Mouse (Mus musculus) testis, postnatal 10 days (tissue): Measurements from ENCODE around the gene Noct.

Experiments
- DNase-seq: peaks from one replicate; pipeline ENCODE4 v3.0.0; 2021; ENCODE audit warnings: low spot score

Noct gene

DNA sequence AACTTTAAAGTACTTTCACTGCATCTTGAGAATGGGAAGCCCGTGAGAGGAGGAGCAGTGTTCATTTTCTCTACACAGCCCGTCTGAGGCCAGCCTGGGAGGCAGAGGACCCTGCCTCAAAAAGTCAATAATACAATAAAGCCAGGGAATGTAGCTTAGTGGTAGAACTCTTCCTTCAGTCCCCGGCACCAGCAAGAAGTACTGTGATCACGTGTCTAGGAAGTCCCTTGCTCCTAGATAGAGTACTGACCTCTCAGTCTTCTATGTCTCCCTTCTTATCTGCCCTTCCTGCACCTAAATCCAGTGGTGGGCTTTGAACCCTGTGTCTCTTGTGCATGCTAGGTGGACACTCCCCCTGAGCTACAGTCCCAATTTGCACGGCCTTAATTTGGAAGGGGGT is 6.6 kb downstream of the Noct start:
- no peak for DNase-seq

DNA sequence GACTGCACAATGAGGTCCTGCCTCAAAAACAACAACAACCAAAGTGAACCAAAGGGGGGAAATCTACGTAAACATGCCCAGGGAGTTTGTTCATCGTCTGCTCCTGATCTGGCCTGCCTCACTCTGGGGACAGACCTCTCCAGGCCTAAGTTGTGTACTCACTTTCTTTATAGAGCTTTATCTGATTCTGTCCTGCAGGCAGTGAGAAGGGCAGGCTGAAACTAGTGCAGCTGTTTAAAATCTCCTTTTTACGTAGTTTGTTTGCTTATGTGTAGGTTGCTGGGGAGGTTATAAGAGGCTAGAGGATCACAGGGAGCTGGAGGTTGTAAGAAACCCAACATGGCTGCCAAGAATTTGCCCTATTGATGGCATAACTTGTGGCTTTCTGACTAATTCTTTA is 7.3 kb downstream of the Noct start:
- DNase-seq: no peak

DNA sequence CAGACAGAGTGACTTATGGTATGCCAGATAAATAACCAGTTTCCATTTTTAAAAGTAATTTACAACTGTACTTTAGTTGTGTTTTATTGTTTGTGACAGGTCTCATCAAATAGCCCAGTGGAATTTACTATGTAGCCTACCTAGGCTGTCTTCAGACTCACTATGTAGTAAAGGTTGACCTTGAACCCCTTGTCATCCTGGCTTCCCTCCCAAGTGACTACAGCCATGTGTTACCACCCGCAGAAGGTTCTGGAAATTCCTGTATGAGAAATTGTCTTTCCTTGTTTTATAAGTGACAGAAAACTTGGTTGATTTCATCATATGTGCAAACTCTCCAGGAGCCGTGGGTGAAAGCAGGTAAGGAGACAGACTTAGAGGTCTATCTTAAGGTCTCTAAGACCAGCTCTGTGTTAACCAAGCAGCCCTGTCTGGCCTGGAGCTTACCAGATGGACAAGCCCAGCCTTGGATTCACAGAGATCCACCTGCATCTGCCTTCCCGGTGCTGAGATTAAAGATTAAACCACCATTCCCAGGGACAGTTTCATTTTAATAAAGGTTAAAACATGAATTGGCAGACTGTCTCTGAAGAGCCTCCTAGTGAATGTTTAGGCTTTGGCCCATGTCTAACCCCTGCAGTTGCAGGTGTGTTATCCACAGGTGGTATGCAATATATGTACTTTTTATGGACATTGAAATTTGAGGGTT is 8.1 kb downstream of the Noct start:
- DNase-seq: no peak

DNA sequence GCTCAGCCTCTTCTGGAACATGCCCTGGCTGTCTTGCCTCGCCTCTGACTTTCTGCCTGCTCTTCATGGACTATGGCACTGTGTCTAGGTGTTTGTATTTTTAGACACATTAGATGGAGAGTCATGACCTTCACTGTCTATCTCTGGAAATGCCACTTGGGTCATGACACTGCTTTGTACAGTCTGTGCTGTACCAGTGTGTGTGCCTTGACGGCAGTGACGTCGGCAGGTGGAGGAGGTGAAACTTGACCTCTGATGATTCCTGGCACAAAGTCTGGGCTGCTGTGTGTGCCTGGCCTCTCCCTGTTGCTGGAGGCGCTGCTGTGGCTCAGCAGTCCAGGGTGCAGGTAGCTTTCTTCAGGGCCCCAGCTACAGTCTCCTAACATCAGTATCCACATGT is 9.2 kb downstream of the Noct start:
- peak; percentile 41 for DNase-seq

DNA sequence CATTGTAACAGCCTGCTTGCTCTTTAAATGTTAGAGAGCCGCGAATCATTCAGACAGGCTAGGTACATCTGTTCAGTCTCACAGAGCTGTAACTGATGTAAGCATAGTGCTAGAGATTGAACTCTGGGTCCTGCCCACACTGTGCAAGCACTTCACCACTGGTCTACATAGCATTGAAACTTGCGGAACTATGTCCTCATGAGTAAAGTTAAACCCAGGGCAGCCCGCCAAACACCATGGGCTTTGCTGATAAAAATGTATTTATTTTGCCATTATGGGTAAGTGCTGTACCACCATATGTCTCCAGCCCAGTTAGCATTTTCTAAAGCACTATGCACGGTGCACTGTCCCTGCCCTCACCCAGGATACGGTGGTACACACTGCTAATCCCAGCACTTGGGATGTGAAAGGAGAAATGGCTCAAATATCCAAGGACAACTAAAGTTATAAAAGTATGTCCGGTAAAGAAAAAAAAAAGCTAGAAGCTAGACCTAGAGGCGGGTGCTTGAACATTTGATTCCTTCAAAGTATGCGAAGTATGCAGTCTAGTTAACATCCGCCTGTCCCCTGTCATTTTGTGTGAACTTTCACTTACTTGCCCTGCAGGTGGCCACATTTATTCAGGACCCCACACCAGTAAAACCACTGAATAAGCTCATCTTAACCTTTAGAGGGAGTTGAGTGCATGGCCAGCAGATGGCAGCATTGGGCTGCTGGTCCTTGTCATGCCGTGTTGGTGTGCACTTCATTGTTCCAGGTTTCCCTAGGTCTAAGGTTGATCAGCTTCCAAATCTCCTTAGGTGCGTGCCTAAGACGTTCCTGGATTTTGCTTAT is 9.9 kb downstream of the Noct start:
- DNase-seq: peak; percentile 92

DNA sequence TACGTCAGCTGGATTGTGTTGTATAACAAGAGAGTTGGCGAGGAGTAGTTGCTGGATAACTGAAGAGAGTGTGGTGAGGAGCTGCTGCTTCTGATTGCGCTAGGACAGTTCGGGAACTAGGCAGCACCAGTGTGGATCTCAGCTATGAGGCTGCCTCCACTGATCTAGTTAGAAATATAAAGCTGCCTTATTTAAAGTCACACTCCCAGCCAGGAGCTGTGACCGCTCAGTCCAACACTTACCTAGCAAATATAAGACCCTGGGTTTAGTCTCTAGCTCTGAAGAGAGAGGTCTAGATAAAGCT is 10.5 kb downstream of the Noct start:
- DNase-seq: no peak

DNA sequence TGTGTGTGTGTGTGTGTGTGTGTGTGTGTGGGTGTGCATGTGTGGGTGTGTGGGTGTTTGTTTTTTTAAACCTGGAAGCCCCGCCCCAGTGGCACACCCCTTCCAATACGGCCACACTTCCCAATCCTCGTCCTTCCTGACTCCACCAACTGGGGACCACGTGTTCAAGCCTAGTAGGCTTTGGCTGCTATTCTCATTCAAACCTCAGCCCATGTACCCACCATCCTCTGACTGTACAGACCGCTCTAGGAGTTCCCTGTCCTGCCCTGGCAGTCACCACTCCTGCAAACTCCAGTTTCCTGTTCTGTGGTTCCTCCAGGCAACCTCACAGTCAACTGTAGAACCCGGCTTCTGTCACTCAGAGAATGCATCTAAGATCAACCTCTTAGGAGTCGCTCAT is 14.3 kb downstream of the Noct start:
- no peak for DNase-seq

DNA sequence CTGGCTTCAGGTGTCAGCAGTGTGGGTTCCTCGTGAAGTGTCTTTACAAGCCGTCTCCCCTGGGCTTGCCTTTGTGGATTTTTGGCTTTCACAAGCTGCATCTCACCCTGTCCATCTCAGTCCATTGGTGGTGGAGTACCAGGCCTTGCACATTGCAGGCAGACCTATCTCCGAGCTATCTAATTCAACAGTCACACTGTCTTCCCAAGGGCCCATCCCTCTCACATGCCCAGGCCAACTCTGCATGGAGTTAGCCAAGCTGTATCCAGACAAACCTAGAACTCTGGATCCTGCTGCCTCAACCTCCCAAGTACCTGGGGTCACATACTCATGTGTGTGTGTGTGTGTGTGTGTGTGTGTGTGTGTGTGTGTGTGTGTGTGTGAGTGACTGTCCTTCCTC is 15.3 kb downstream of the Noct start:
- no peak for DNase-seq

DNA sequence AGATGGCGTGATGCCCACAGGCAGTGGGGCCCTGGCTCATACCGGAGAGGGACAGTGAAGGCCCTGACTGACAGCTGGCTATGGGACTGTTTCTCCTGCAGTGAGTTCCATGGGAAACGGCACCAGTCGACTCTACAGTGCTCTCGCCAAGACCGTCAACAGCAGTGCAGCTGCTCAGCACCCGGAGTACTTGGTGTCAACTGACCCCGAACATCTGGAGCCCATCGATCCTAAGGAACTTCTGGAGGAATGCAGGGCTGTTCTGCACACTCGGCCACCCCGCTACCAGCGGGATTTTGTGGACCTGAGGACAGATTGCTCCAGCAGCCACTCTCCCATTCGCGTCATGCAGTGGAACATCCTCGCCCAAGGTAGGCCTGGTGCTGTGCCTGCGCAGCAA is 23.5 kb downstream of the Noct start:
- peak; percentile 51 for DNase-seq

DNA sequence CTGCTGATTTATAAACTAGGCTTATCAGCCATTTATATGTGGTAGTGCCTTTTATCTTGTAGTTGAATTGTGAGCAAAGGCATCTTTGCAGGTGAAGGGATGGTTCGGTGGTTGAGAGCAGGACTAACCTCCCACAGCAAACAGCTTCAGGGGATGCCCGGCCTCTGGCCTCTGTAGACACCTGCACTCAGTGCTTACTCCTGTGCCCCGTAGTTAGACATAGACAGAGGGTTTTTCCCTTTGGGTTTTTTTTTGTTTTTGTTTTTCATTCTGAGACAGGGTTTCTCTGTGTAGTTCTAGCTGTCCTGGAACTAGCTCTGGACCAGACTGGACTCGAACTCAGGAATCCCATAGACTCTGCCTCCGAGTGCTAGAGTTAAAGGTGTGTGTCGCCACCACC is 24.4 kb downstream of the Noct start:
- no peak for DNase-seq

DNA sequence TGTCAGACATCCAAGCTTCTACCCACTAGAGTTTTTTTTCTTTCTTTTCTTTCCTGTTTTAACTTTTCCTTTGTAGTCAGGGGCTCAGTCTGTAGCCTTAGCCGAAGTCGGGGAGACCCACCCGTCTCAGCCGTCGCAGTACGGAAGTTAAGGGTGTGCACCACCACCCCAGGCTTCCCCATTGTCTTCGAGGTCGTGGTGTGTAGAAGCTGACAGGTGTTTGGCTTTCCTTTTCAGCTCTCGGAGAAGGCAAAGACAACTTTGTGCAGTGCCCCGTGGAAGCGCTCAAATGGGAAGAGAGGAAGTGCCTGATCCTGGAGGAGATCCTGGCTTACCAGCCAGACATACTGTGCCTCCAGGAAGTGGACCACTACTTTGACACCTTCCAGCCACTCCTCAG is 25.2 kb downstream of the Noct start:
- no peak for DNase-seq

DNA sequence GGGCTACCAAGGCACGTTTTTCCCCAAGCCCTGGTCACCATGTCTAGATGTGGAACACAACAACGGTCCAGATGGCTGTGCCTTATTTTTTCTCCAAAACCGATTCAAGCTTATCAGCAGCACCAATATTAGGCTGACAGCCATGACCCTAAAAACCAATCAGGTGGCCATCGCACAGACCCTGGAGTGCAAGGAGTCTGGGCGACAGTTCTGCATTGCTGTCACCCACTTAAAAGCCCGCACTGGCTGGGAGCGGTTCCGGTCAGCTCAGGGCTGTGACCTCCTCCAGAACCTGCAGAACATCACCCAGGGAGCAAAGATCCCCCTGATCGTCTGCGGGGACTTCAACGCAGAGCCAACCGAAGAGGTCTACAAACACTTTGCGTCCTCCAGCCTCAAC is 25.6 kb downstream of the Noct start:
- DNase-seq: no peak

DNA sequence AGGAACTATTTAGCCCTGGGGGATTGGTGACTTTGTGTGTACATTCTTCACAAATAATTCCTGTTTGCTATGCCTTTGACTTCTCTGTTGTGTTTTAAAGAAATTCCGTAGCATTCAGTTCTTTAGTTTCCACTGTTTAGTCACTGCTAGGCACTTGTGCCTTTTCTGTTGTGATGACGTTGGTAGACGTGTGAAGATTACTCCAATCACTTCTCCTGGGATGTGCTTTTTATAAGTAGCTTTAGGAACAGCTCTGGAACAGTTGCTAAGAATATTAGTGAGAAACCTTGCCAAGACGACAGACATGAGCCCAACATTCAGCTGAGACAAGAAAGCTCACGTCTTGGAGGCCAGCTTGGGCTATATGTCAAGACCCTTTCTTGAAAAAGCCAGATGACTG is 26.8 kb downstream of the Noct start:
- no peak for DNase-seq

DNA sequence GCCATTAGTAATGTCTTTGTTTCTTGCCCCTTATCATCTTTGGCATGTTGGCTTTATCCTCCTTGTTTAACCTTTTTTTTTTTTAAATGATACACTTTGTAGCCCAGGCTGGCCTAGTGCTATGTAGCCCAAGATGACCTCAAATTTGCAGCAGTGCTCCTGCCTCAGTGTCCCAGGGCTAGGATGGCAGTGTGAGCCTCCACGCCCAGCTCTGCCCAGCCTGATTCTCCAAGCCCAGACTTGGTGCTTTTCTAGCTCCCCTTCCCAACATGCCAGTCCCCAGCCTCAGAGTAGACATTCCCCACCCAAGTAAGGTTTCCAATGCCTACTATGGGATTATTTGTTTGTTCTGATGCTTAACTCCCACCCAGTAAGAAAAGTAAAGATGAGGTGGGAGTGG is 28.0 kb downstream of the Noct start:
- DNase-seq: no peak

DNA sequence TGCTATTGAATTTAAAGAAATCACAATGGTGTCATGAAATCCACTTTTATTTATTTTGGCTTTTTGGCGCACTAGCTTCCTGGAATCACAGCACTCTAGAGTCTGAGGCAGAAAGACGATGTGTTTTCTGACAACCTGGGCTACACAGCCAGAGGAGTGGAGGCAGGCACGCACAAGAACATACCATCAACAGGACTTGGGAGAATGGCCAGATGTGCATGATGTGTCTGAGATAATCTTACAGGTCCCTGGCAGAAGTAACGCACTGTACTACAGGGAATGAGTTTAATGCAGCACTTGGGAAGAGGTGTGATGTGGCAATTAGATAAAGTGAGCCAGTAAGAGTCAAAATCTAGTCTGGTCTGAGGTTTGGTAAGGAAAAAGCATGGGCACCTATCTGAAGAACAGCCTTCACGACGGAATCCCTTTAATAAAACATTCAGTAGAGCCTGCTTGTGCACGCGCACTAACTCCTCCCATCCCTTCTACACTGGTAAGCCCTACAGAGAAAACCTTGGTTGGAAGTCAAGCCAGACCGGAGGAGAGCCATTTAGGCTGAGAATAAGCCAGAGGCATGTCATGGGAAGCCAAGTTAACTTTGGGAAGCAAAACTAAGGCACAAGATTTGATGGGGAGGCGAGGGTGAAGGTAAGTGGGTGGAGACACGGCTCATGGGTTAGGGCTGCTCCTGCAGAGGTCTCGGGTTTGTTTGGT is 28.6 kb downstream of the Noct start:
- DNase-seq: no peak

DNA sequence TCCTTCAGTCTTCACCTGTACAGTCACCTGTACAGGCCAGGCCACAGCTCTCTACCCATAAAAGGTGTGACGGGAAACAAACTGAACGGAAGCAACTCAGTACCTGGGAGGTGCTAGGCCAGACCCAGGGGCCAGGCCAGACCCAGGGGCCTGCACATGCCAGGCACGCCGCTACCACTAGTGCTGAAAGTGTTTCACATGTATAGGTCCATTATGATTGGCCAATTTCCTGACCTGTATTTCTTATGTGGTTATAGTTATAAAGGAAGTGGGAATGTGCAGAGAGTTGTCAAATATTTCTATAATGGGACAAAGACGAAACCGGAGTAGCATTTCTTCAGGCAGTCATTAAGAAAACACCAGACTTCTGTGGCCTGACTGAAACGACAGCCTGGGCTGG is 30.5 kb downstream of the Noct start:
- no peak for DNase-seq

DNA sequence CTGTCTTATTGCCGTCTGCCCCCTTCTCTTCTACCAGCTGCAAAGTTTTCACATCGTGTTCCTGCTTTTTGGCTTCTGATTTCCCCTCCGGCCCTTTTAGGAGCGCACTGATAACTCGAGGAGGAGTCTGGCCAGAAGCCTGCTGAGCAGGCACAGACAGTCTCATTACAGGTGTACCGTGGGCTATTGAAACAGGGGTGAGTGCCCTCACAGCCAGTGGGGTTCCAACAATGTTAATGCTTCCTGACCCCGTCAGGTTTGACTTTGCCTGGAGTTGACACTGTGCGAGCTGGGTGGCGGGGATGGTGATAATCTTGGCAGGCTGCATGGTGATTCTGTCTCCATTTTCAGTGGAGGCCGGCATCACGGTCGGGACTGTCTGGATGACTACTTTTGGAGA is 32.2 kb downstream of the Noct start:
- no peak for DNase-seq

DNA sequence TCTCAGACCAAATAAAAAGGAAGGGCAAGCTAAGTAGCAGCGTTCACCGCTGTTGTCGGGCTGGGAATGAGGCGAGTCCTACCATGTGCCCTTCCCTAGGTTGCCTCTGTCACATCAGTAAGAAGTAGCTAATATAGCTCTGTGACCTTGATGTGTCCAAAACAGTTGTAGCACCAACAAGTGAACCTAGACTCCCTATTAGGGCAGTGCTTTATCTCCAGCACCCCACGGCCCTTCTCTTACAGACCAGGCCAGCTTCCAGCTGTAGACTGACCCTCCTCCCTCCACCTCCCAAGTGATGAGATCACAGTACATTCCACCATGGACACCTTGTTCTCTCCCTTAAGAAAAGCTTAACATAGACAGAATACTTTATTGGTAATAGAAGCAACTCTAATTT is 33.8 kb downstream of the Noct start:
- no peak for DNase-seq

DNA sequence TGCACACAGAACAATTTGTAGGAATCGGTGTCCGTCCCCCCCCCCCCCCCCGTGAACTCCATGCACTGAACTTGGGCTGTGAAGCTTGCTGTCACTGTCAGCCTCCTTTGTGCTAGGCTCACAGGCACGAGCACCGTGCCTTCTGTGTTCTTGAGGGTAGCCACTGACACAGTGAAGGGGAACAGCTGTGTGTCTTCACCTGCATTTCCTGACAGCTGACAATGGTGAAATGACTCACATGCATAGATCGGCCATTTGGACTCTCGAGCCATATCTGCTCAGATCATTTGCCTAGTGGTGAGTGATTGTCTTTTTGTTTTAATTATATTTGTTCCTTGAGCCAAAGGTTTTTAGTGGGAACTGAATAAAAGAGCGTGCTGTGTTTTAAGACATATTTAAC is 38.7 kb downstream of the Noct start:
- no peak for DNase-seq

DNA sequence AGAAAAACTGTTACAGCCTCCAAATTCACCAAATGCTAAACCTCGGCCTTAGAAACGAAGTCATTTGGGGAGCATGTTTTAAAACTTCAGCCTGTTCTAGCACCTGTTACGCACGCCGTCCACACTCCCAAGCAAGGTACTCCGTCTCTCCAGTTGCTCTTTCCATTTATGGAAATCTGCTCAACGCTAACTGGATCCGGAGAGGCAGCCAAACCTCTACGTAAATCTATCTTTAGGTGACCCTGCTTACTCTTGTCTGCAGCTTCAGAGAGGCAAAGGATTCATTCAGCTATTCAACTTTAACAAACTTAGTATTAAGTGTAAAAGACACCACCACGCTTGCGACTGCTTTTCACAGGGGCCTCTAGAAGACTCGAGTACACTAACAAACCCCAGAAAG is 44.2 kb downstream of the Noct start:
- no peak for DNase-seq

DNA sequence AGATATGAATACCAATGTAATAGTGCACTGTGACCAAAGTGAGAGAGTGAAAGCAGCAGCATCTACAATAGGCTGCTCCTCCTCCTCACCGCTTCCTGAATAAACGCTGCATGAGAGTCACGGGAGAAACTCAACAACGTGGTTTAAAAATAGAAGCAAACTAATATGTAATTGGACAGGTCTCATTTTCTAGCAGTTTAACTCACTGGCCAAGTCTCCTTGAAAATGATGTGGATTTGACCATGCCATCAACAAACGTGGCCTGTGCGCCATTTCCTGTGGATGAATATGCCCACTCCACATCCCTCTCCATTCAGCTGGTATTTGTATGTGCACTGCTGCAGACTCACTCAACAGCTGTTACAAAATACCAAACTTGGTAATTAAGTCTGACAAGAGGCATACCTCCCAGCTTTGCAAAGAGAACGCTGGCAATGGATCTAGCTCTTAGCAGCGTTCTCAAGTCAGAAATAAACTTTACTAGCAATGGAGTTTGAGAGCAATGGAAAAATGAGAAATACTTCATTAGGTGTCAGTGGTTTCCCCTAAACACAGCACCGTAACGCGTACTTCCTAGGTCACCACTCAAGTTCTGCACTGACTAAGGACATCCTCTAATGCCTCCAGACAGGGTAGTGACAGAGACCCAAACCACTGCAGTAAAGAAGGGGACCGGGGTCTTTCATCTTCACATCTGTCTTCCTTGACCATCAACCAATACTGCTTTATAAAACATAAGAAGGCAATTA is 46.0 kb downstream of the Noct start:
- no peak for DNase-seq

DNA sequence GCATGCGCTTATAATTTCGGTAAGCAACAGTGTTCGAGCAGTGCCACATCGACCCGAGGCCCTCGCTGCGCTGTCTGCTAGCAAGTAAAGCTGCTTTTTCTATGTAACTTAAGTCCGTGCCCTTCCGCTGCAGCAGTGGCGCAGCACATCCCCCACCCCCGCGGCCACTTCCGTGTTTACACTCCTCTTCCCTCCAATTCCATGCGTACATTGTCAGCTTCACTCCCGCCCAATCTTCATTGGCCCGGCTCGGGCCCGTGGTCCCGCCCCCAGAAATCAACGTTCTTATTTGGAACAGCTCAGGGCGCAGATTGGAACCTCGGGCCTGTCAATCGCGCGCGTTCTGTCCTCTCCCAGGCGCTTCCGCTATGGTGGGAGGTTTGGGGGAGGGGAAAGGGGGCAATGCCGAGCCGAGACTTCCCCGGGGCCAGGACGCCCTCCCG is 51.7 kb downstream of the Noct start:
- peak; percentile 96 for DNase-seq
